Mouse (Mus musculus) limb, embryonic 11.5 days (tissue): Measurements from ENCODE around the gene Tcf21. TPM values are rescaled to one million over a fixed set of nuclear protein-coding genes. Genes with fewer than 3 reads are reported as not detected.

Source experiments
- ATAC-seq: fragments of 200-750 bp; cut with Nextera tagmentation; 2 replicates; pipeline ENCODE4 v1.8.0; 2017; ENCODE audit warnings: low read depth; ENCODE audit not compliant: insufficient number of reproducible peaks, low FRiP score, low TSS enrichment
- DNase-seq: peaks from one replicate; pipeline ENCODE4 v3.0.0-alpha.2; 2015; ENCODE audit warnings: low spot score
- H3K27ac ChIP-seq: fragments of 300-500 bp; sonication (generic); replicated peaks from 2 replicates; pipeline ENCODE4 v1.5.1; 2014; ENCODE audit warnings: low read depth, mild to moderate bottlenecking, low read length
- H3K27me3 ChIP-seq: fragments of 300-500 bp; sonication (generic); 2 replicates; pipeline ENCODE4 v1.6.1; 2014; ENCODE audit warnings: mild to moderate bottlenecking, low read length, mixed read lengths; ENCODE audit not compliant: control insufficient read depth, insufficient read depth
- H3K36me3 ChIP-seq: fragments of 300-500 bp; sonication (generic); 2 replicates; pipeline ENCODE4 v1.6.1; 2014; ENCODE audit warnings: mild to moderate bottlenecking, low read length, moderate library complexity, mixed read lengths; ENCODE audit not compliant: control insufficient read depth, insufficient read depth
- H3K4me1 ChIP-seq: fragments of 300-500 bp; sonication (generic); 2 replicates; pipeline ENCODE4 v1.6.1; 2014; ENCODE audit warnings: low read length, mixed read lengths; ENCODE audit not compliant: control insufficient read depth, insufficient read depth
- H3K4me2 ChIP-seq: fragments of 300-500 bp; sonication (generic); 2 replicates; pipeline ENCODE4 v1.6.1; 2014; ENCODE audit warnings: low read depth, mild to moderate bottlenecking, moderate library complexity; ENCODE audit not compliant: severe bottlenecking
- H3K4me3 ChIP-seq: fragments of 300-500 bp; sonication (generic); 2 replicates; pipeline ENCODE4 v1.5.1; 2014; ENCODE audit warnings: low read depth, low read length
- H3K9ac ChIP-seq: fragments of 300-500 bp; sonication (generic); 2 replicates; pipeline ENCODE4 v1.6.1; 2014; ENCODE audit warnings: mild to moderate bottlenecking, low read length
- H3K9me3 ChIP-seq: fragments of 300-500 bp; sonication (generic); 2 replicates; pipeline ENCODE4 v1.6.1; 2016; ENCODE audit warnings: low read length; ENCODE audit not compliant: control insufficient read depth
- WGBS: fragments of 180-500 bp; shearing (Covaris S2); extraction: QIAGEN DNeasy Blood & Tissue Kit; methylation state at CpG from one replicate; pipeline ENCODE4 v1.1.7; 2014; 5-methylcytosine and 5-hydroxymethylcytosine counted together
- polyA plus RNA-seq: library from polyadenylated mRNA; unstranded; fragments of >200 nt; fragmentation: Nextera tagmentation; extraction: Ambion mirVana; gene quantifications from 2 replicates; pipeline ENCODE4 v1.2.1, GENCODE M21; 2014

The Tcf21 gene
- polyA plus RNA-seq, 1 experiment from 2014 or later, result not detected

- H3K9me3 ChIP-seq, result no peaks in the 10 kb centered on the region
- no peak overlapping the region for H3K4me3 ChIP-seq
- peak overlapping the region; percentile 8; the same call in 1 of the 2 replicates for H3K4me2 ChIP-seq
- H3K9ac ChIP-seq, result no peak overlapping the region
- WGBS, result under 1% methylated on average over 38 of the region's 42 CpGs
- H3K4me1 ChIP-seq, result 0 out of 2 replicates have a peak, but pooled peaks cover 7% of the 10 kb centered on the region
- DNase-seq (peak; percentile 70), ATAC-seq (no peak)
- H3K36me3 ChIP-seq, result no peaks in the 10 kb centered on the region
- peaks cover 60% of the 10 kb centered on the region for H3K27me3 ChIP-seq
- H3K27ac ChIP-seq, result no peak overlapping the region
Observed at GRCm38 (mm10) chr10:22819239-22819870, 619 bp downstream of the Tcf21 start.

- Histone ChIP-seq H3K4me1 (0 out of 2 replicates have a peak, but pooled peaks cover 7% of the 10 kb centered on the region), H3K27me3 (peaks cover 61% of the 10 kb centered on the region), H3K9ac (no peak overlapping the region), H3K4me2 (peak overlapping the region; percentile 8; the same call in 1 of the 2 replicates), H3K36me3 (no peaks in the 10 kb centered on the region), H3K4me3 (no peak overlapping the region), H3K9me3 (no peaks in the 10 kb centered on the region), H3K27ac (no peak overlapping the region)
- DNase-seq, result no peak
- WGBS, result 2% methylated on average over 12 of the region's 12 CpGs
- ATAC-seq, result no peak
Observed at GRCm38 (mm10) chr10:22818600-22819238, 1.3 kb downstream of the Tcf21 start.

- H3K27ac ChIP-seq, result no peak overlapping the region
- ATAC-seq, result no peak
- peaks cover 11% of the 10 kb centered on the region; the same call in 1 of the 2 replicates for H3K4me1 ChIP-seq
- 8% methylated on average over 4 of the region's 4 CpGs for WGBS
- H3K4me3 ChIP-seq, result no peak overlapping the region
- no peaks in the 10 kb centered on the region for H3K9me3 ChIP-seq
- peaks cover 62% of the 10 kb centered on the region for H3K27me3 ChIP-seq
- no peaks in the 10 kb centered on the region for H3K36me3 ChIP-seq
- no peak for DNase-seq
- H3K4me2 ChIP-seq, result no peak overlapping the region
- H3K9ac ChIP-seq, result no peak overlapping the region
Observed at GRCm38 (mm10) chr10:22817976-22818375, 2.0 kb downstream of the Tcf21 start.

GRCm38 (mm10) chr10:22817561-22817960 is 2.4 kb downstream of the Tcf21 start:
- DNase-seq, result no peak
- H3K4me1 ChIP-seq, result peaks cover 11% of the 10 kb centered on the region; the same call in 1 of the 2 replicates
- H3K36me3 ChIP-seq, result no peaks in the 10 kb centered on the region
- no peaks in the 10 kb centered on the region for H3K9me3 ChIP-seq
- H3K9ac ChIP-seq, result no peak overlapping the region
- ATAC-seq, result no peak
- H3K4me2 ChIP-seq, result no peak overlapping the region
- no peak overlapping the region for H3K27ac ChIP-seq
- 1% methylated on average over 18 of the region's 18 CpGs for WGBS
- H3K4me3 ChIP-seq, result no peak overlapping the region
- H3K27me3 ChIP-seq, result peaks cover 62% of the 10 kb centered on the region

GRCm38 (mm10) chr10:22816237-22816762 is 3.7 kb downstream of the Tcf21 start:
- Histone ChIP-seq H3K27ac (no peak overlapping the region), H3K36me3 (no peaks in the 10 kb centered on the region), H3K4me3 (peak overlapping the region; percentile 8; the same call in 1 of the 2 replicates), H3K4me2 (peak overlapping the region; percentile 12; the same call in 1 of the 2 replicates), H3K4me1 (peaks cover 11% of the 10 kb centered on the region; the same call in 1 of the 2 replicates), H3K9ac (no peak overlapping the region), H3K9me3 (no peaks in the 10 kb centered on the region), H3K27me3 (peaks cover 67% of the 10 kb centered on the region)
- WGBS, result under 1% methylated on average over 28 of the region's 28 CpGs
- ATAC-seq (no peak), DNase-seq (peak; percentile 55)

- Histone ChIP-seq H3K36me3 (no peaks in the 10 kb centered on the region), H3K27me3 (peaks cover 68% of the 10 kb centered on the region), H3K4me2 (peak overlapping the region; percentile 12; the same call in 1 of the 2 replicates), H3K4me1 (peaks cover 11% of the 10 kb centered on the region; the same call in 1 of the 2 replicates), H3K27ac (no peak overlapping the region), H3K4me3 (no peak overlapping the region), H3K9ac (no peak overlapping the region), H3K9me3 (no peaks in the 10 kb centered on the region)
- whole genome bisulfite sequencing, result 2% methylated on average over 19 of the region's 19 CpGs
- DNase-seq (peak; percentile 48), ATAC-seq (no peak)
Observed at GRCm38 (mm10) chr10:22815461-22816236, 4.3 kb downstream of the Tcf21 start.

- DNase-seq (no peak), ATAC-seq (no peak)
- Histone ChIP-seq H3K36me3 (no peaks in the 10 kb centered on the region), H3K9me3 (no peaks in the 10 kb centered on the region), H3K27me3 (peaks cover 62% of the 10 kb centered on the region), H3K4me3 (no peak overlapping the region), H3K27ac (no peak overlapping the region), H3K4me2 (no peak overlapping the region), H3K4me1 (peaks cover 11% of the 10 kb centered on the region; the same call in 1 of the 2 replicates), H3K9ac (no peak overlapping the region)
- 2% methylated on average over 2 of the region's 2 CpGs for WGBS
Observed at GRCm38 (mm10) chr10:22814771-22815170, 5.2 kb downstream of the Tcf21 start.

GRCm38 (mm10) chr10:22814294-22814693 is 5.7 kb downstream of the Tcf21 start:
- 0% methylated on average over 8 of the region's 8 CpGs for WGBS
- no peak overlapping the region for H3K4me3 ChIP-seq
- ATAC-seq, result no peak
- no peak overlapping the region for H3K9ac ChIP-seq
- no peak for DNase-seq
- no peak overlapping the region for H3K27ac ChIP-seq
- no peaks in the 10 kb centered on the region for H3K36me3 ChIP-seq
- peaks cover 11% of the 10 kb centered on the region; the same call in 1 of the 2 replicates for H3K4me1 ChIP-seq
- H3K4me2 ChIP-seq, result no peak overlapping the region
- H3K27me3 ChIP-seq, result peaks cover 58% of the 10 kb centered on the region
- no peaks in the 10 kb centered on the region for H3K9me3 ChIP-seq
